Mouse (Mus musculus): Measurements from ENCODE around the gene Pon3.

GRCm38 (mm10) chr6:5263250-5263999, 7.3 kb upstream of the Pon3 start:
- no peak for TF ChIP-seq CTCF (IDR thresholded peaks at IDR 0.05; ENCODE audit: low read depth, low read length)
- TF ChIP-seq POLR2AphosphoS5 (IDR thresholded peaks at IDR 0.05; ENCODE audit: insufficient replicate concordance, low read depth, low read length) = no peak
- TF ChIP-seq GATA2 (IDR thresholded peaks at IDR 0.05; ENCODE audit: borderline replicate concordance, low read depth, low read length) = no peak
- peak; percentile 77 for TF ChIP-seq TAL1 (conservative IDR thresholded peaks at IDR 0.05; ENCODE audit: low read depth, low read length)
- TF ChIP-seq GATA1 (IDR thresholded peaks at IDR 0.05; ENCODE audit: borderline replicate concordance, low read length) = no peak
